Mouse (Mus musculus): ENCODE measurements around the gene Crtc3.

- TF ChIP-seq EP300 (IDR thresholded peaks at IDR 0.05; ENCODE audit: low read depth) (no peak), CTCF (IDR thresholded peaks at IDR 0.05; ENCODE audit: low read depth) (no peak)
Measured at GRCm38 (mm10) chr7:80653077-80653476, 35.6 kb downstream of the Crtc3 start.
